Mouse (Mus musculus): ENCODE data around the gene Stx6.

DNA sequence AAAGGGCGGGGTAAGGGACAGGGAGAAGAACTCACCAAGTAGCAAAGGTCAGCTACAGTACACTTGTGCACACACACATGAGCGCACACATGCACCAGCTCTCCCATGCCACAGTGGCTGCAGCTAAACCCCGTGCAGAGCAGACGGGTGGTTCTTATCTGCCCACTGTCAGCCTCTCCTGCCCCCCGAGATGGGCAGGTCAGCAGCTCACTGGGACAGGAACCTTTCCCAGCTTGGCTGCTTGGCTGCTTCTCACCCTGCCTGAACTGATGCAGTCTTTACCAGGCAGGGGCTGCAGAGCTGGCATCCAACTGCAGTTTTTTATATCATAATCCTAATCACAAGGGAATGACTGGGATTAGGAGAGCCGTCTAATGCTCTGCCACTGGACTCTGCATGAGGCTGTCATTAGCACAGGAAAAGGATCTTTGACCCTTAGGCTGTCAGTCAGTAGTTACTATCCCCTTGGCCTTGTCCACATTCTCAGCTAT is 94.2 kb downstream of the Stx6 start:
- TF ChIP-seq CTCF (IDR thresholded peaks at IDR 0.05; ENCODE audit: insufficient read depth, low read length) (no peak), POLR2A (IDR thresholded peaks at IDR 0.05; ENCODE audit: borderline replicate concordance, extremely low read depth, low read depth, low read length) (no peak)
